Mouse (Mus musculus) c-Kit-positive CD71-negative TER-119-negative erythroid progenitor cells, embryonic 14.5 days (primary cell): Measurements from ENCODE around the gene Wipf1.

ENCODE experiments used
- DNase-seq: peaks from one replicate; pipeline ENCODE4 v3.0.0-alpha.2; 2013; ENCODE audit warnings: low read depth

The Wipf1 gene

DNA sequence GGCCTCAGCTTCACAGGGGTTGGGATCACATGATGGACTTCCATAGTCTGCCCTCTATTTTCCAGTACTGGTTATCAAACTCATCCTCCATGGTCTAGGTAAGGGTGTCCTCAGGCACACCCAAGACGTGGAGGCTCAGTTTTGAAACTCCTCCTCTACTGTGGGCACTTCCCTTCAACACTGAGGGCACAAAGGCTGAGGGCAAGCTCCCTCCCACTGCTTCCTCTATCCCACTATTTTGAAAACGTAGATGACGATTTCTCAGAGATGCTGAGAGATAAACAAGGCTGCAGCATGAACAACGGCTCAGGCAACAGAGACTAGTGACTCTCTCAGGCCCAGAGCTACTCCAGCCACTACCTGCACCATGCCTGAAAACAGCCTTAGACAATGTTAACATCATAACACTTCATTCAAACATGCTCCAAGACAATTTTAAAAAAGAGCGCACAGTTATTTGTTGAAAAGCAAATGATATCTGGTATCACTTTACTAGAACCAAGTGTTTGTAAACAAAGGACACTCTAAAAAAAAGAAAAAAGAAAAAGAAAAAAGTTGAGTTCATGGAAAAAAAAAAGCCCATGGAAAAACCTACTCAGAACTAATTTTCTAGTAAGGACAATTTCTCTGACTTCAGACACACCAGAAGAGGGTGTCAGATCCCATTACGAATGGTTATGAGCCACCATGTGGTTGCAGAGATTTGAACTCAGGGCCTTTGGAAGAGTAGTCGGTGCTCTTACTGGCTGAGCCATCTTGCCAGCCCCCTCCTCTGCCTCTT lies 62.3 kb downstream of the Wipf1 start:
- no peak for DNase-seq

DNA sequence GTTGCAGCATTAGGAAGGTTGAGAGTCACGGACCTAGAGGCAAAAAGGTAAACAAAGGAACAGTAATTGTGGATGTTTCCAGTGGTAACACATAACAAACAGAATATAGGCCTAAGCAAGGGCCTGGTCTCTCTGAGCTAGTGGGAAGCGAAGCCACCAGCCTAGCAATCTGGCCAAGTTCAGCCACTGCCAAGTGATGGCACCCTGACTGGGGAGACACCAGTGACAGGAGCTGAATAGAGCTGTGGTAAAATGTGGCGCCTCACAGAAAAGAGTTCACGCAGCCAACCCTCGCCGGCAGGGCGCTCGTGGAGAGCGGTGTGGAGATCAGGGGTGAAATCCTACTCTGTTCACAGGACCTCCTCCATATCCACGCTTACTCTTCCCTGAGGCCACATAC lies 63.1 kb downstream of the Wipf1 start:
- DNase-seq: no peak

DNA sequence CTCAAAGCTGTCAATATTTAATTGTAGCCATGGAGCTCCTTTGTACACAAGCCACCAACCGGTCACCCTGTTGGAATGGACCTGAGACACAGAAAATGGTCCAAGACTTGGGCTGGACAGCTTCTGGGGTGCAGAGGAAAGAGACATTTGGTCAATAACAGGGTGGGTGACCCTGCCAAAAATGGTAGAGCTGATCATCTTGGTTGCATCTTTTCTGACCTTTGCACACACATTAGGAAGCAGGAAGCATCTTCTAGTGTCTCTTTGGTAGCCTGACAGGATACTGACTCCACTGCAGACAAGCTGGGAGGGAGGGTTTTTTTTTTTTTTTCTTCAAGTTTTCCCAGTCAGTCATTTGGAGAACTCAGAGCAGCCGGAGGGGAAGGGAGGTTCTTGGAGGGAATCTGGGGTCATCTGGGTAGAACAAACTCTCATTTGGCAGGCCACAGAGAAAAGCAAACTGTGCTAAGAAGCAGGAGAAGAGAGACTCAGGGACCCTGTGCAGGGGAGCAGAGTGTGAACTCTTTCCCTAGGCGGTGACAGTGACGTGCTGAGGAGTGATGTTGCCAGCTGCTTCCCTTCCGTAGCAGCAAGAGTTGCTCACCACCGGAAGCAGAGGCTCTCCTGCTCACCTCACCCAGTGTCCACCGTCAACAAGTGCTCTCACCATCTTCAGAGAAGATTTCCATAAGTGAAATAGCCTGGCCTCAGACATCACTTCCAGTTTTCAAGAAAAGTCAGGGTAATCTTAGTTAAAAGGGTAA lies 65.9 kb downstream of the Wipf1 start:
- no peak for DNase-seq

DNA sequence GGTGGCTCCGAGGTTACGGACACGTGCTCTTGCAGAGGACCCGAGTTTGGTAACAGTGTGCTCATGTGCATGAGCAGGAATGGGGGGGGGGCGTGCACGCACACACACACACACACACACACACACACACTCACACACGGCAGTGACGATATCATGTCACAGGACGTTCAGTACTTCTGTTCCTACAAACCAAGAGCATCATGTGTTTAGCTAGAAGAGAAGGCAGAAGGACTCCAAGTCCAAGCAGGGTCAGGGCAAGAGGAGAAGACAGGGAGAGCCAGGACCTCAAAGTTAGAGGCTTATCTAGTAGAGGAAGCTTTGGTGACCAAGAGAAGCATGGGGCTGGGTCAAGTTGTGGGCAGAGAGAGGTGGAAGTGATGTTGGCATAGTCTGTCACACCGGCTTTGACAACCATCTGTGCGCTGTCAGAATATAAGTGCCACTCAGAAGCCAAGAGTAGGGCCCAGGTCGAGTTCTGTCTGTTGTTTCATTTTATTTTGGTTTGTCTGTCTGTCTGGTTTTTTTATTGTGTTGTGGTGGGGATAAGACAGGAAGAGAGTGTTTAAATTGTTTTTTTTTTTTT lies 66.7 kb downstream of the Wipf1 start:
- DNase-seq: no peak

DNA sequence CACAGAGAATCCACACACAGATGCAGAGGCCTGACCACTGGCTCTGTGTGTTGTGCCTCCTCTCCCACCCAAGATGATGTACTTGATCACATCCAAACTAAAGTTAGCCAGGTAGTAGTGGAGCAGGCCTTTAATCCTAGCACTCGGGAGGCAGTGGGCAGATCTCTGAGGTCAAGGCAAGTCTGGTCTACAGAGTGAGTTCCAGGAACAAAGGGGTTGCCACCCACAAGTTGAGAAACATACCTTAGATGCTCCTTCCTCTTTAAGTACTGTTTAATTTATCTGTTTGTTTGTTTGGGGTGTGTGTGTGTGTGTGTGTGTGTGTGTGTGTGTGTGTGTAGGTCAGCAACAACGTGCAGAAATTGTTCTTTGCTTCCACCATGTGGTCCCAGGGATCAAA lies 67.3 kb downstream of the Wipf1 start:
- no peak for DNase-seq

DNA sequence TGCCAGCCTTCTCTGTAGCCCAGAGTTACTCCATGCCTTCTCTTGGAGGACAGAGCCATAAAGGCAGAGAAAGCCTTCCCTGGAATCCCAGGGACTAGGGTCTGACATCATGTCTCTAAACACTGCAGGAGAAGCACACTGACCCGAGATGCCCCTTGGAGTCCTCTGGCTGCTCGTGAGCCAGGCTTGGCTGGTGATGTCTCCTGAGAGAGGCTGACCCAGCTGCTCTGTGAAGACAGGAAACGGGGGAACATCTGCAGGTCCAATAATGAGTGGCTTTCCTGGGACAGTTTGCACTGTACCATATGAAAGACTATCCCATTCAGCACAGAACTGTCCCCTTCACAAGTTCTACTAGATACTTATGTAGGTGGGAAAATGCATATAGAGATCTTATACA lies 69.4 kb downstream of the Wipf1 start:
- no peak for DNase-seq

DNA sequence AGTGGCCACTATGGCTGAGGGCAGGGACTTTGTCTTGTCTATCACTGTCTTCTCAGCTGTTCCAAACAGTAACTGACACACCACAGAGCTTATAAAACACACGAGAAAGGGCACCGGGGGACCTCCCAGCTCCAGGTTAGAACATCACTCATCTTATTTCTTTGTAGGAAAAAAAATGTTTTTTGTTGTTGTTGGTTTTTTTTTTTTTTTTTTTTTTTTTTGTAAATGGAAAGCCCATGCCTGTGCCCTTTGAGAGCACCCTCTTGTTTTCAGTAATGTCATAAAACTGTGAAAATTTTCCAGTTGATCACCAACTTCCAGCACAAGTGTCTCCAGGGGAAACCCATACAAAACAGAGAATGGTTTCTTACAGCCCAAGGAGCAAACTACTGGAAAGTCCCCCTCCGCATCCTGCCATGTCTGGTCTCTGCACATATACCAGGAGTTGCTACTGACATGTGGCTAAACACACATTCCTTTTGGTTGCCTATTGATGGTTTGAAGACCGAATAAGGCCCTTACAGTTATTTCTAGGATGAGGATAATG lies 69.9 kb downstream of the Wipf1 start:
- DNase-seq: no peak

DNA sequence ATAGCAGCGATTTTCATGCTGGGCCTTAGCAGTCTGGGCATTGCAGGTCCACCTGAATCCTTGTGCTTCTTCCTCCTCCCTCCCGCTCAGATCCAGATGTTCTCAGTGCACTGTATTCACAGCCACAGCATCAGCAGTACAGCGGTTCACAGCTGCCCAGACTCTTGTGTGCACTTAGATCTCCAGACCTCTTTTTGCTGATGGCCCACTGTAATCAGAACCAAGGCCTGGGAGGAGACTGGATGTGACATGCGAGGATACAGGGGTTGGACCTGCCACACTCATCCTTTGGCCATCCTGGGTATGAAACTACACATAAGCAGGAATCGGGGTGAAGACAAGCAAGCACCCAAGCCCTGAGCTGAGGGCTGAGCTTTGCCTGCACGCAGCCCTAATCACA lies 72.6 kb downstream of the Wipf1 start:
- DNase-seq: no peak

DNA sequence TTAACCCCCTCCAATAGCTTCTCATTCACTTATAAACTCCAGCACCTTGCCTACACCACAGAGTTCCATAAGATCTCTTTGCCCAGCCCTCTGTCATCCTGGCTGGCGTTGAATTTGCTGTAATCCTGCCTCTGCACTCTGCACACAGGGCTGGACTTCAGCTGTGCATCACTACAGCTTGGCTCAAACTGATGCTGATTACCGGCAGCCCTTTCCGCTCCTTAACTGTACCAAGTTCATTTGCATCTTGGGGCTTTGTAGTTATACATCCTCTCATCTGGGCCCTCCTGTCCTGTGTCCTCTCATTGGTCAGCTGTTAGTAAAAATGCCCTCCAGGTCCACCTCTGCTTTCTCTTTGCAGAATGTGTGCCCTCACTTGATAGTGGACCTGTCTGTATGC lies 73.4 kb downstream of the Wipf1 start:
- no peak for DNase-seq

DNA sequence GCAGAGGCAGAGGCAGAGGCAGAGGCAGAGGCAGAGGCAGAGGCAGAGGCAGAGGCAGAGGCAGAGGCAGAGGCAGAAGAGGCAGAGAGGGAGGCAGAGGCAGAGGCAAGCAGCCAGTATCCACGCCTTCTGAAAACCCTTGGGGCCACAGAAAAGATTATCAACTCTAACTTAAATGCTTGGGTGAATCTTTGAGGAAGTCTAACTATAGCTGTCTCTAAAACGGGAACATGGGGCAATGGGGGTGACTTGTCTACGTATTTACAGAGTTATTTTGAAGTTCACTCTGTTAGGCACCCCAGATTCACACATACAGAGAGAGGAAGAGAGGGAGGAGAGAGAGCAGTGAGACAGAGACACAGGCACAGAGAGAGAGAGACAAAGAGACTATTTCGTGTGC lies 74.0 kb downstream of the Wipf1 start:
- DNase-seq: no peak

DNA sequence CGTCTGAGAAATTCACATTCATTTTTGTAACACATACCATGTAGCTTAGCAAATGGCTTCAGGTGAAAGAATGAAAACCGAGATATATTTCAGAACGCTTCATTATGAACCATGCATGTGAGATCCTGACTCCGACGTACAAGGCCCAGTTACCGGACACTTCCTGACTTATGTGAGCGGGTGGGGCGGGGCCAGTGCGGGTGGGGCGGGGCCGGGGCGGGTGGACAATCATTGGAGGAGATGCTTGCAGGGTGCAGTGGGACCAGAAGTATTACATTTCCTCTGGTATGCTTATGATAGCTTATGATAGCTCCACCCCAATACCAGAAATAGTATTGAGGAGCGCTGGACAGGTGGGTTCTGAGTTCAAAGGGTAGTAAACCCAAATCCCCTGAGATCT lies 74.9 kb downstream of the Wipf1 start:
- no peak for DNase-seq

DNA sequence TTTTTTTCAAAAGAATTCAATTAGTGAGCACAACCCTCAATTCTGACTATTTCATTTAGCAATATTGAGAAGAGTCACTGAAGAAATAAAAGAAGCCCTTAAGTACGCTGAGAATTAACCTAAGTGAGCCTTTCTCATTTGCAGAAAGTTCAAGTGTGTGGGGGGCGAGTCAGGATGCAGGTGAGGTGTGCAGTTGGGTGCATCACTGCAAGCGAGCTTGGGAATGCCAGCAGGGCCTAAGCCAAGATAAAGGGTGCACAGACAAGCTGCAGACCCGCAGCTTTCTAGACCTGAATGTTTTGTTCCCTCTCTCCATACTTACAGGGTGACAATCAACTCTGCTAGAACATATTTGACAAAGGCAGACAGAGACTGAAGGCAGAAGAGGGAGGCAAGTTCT lies 75.3 kb downstream of the Wipf1 start:
- no peak for DNase-seq

DNA sequence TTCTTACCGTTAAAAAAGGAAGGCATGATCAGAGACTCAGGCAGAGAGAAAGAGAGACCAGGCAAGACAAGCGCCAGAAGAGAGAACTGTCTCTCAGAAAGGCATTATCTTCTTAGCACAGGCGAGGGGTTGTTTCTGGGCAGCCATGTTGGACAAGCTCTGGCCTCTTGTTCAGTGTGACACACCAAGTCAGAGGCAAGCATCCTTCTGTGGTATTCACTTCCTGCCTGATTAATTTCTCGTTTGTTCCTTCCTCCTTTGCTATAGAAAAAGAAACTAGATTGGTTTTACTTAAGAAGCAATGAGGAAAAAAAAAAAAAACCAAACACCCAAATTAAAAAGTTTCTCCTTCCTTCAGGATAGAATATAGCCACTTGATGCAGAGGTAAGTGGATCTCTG lies 75.8 kb downstream of the Wipf1 start:
- no peak for DNase-seq

DNA sequence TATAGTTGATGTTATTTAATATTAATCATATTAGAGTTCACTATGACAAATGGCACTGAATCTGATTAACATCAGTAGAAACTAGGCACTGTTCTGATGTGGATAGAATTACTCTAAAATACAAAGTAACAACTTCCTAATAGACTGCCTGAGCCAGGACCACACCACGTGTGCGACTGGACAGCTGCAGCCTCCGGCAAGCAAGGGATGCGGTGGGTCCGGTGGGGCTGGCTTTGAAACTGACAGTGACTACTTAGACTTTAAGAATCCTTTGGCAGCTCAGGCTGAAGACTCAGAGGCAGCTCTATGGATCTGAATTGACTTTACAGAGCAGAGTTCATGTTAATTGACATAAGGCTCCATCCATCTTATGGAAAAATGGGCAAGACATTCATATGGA lies 76.4 kb downstream of the Wipf1 start:
- DNase-seq: no peak

DNA sequence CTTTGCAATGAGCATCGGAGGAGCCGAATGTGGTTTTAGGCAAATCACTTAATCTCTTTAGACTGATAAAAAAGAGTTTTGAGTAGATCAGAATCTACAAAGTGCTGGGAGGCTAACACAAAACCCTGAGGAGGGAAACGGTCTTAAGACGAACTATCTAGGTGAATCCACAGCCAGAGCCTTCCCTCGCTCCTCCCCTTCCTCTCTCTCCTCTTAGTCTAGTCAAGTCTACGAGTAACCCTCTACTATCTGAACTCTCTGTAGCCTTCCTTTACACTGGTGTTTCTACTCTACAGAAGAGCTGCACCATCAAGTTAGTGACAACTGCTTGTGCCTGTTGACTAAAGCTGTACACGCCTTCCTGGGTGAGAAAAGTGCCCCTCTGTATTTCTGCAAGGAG lies 77.0 kb downstream of the Wipf1 start:
- DNase-seq: no peak

DNA sequence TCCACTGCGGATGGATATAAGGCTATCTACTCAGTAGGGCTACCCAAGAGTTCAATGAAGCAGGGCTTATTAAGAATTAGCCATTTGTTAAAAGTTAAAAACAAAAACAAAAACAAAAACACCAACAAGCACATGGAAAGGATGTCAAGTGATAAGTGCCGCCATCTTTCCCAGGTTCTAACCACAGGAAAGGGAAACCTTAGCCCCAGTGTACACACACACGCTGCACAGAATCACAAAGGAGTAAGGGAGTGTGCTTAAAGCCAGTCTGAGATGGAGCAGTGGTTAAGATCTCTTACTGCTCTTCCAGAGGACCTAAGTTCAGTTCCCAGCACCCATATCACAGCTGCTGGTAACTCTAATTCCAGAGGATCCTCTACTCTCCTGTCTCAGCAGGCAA lies 78.0 kb downstream of the Wipf1 start:
- no peak for DNase-seq

DNA sequence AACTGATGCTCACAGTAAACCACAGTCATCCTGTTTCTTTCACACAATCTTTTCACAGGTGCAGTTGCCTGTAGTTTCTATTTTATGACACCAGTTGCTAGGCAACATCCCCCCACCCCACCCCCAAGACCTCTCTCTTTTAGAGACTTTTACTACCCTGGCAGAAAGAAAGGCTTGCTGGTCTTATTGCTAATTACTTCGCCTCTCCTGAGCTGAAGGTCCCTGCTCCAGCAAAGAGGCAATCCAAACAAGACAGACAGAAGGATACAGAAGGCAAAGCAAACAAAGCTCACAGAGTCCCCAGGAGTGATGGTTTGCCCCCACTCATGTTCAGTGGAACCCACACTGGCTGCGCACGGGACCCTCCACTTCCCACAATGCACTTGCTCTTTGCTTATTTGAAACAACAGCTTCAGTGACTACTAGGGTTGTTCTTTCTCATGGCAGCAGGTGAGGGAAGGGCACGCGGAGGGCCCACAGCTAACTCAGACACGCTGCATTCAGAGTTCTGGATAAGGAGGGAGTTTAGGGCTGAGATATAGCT lies 79.3 kb downstream of the Wipf1 start:
- DNase-seq: no peak

DNA sequence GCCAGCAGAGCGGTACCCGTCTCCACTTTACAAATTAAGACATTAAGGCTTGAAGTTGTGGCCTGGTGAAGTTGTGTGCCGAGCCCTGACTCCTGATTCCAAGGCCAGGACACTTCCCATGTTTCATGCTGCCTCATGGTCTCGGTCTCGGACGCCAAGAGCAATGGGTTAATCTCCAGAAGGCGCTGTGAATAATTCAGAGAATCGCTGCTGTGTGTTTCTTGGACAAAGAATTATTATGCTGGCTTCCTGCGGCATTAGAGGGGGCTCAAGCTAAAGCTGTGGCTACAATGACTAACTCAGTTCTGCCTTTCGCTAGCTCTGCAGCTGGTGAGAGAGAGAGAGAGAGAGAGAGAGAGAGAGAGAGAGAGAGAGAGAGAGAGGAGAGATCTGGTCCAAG lies 85.5 kb downstream of the Wipf1 start:
- DNase-seq: no peak

DNA sequence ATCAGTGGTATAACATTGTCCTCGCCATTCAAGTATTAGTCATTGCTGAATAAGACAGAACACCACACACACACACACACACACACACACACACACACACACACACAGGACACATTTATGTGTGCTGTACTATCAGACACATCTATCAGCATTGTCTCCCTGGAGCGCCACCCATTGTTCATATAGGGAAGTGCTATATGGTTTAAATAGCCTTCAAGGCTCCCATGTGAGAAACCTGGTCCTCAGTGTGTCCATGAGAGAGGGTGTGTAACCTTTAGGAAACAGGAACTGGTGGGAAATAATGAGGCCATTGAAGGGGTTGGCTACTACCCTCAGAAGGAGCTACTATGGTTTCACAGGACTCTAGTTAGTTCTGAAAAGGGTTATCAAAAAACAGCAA lies 87.5 kb downstream of the Wipf1 start:
- DNase-seq: no peak

DNA sequence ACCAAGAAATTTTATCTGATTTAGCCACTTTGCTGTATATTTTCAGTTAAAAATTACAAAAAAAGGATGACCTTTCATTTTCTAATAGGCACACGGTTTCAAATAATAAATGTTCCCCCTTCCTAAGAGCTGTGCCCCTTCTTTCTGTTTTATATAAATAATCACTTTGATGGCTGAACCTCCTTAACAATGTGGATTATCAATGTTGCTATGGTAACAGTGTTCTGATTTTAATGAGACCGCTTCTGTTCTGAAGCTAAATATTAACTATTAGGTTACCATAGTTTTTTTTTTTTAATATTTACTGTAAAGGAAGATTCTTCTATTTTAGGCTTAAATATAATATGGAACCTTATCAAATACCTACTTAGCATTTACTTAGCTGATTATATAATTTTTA lies 89.2 kb downstream of the Wipf1 start:
- no peak for DNase-seq

DNA sequence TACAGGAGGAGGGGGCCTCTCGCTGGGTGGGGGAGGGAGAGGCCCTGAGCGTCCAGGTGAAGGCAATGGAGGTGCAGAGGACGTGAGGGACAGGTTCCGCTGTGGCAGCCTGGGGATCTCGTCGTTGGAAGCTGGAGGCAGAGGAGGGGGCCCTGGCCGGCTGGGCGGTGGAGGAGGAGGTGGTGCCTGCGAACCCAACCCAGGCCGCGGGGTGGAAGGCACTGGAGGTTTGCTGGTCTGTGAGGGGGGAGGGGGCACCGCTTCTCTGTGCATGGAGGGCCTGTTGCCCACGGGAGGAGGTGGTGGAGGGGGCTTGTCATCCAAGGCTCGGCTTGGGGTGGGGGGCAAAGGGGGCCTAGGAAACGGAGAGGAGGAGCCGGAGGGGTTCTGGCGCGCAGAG lies 92.6 kb downstream of the Wipf1 start:
- DNase-seq: no peak

DNA sequence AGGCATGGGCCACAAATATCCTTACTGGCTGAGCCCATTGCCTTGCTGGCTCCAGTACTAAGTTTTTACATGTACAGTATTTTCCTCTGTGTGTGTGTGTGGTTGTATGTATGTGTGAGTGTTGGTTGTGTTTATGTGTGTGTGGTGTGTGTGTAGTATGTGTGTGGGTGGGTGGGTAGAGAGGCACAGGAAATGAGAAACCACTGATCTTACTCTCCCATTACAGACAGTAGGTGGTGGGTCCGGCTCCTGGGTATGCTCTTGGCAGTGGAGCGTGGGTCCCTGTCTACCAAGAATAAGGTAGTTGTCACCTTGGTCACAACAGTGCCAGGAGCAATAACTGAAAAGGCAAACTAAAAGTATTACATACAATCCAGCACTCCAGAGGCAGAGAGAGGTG lies 93.7 kb downstream of the Wipf1 start:
- DNase-seq: no peak

DNA sequence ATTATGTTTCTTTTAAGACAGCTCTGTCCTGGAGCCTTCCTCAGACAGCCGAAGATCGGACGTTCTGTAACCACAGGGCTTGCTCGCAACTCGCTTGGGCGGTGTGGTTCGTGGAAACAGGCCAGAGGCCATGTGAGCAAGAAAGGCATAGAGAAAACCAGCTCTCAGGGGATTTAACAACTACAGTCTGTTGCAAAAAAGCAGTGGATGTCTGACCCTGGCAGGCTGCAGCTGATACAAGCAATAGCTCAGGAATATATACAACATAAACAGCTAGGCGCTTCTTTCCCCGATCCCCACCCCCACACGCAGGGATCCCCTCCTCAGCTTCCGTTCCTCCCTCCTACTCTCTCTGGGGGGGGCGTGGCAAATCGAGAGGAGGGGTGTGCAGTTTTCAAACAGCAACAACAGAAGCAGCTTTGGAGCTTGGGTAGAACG lies 97.6 kb downstream of the Wipf1 start:
- DNase-seq: no peak
